Mouse (Mus musculus) adrenal gland, adult 10 weeks (tissue): ENCODE data around the gene Hbb-bh1. TPM values are rescaled to one million over a fixed set of nuclear protein-coding genes. Genes with fewer than 3 reads are reported as not detected.

Source experiments
- polyA plus RNA-seq: library from polyadenylated mRNA; stranded (reverse); fragments of 350-450 nt; fragmentation: Illumina TruSeq; extraction: RNeasy Lipid Tissue Mini Kit (QIAGEN cat#74804); gene quantifications from one replicate; pipeline ENCODE4 v1.2.3, GENCODE M21; 2014; ENCODE audit warnings: low read depth, low replicate concordance

Hbb-bh1 gene
- not detected for polyA plus RNA-seq

GRCm38 (mm10) chr7:103843034-103843433 is at the start of gene Hbb-bh1:
TSS of gene Hbb-bh1 (minus strand) at chr7:103843164.

GRCm38 (mm10) chr7:103886152-103886551 is 43.2 kb upstream of the Hbb-bh1 start, which contains the start of gene Olfr66:
TSS of gene Olfr66 (minus strand) at chr7:103886252.

GRCm38 (mm10) chr7:103853090-103853489 is 10.1 kb upstream of the Hbb-bh1 start, which contains the start of gene Hbb-y:
TSS of gene Hbb-y (minus strand) at chr7:103853216.

GRCm38 (mm10) chr7:103840268-103840667 is 2.7 kb downstream of the Hbb-bh1 start, which contains the start of gene Hbb-bh2:
TSS of gene Hbb-bh2 (minus strand) at chr7:103840520.

GRCm38 (mm10) chr7:103827808-103828207 is 15.2 kb downstream of the Hbb-bh1 start, which contains the start of gene Hbb-bs:
TSS of gene Hbb-bs (minus strand) at chr7:103828096.

GRCm38 (mm10) chr7:103813766-103814165 is 29.2 kb downstream of the Hbb-bh1 start, which contains the start of gene Hbb-bt:
TSS of gene Hbb-bt (minus strand) at chr7:103813996.

GRCm38 (mm10) chr7:103791721-103792120 is 51.2 kb downstream of the Hbb-bh1 start, which contains the start of gene Olfr67:
TSS of gene Olfr67 (minus strand) at chr7:103791821.

Other genes starting within 250 kb of the Hbb-bh1 start
- gene Olfr619, start 242.6 kb downstream of the Hbb-bh1 start, polyA plus RNA-seq: not detected
- gene Olfr620, start 230.6 kb downstream of the Hbb-bh1 start, polyA plus RNA-seq: not detected
- not detected for gene Olfr622, start 200.5 kb downstream of the Hbb-bh1 start, polyA plus RNA-seq
- gene Olfr623, start 179.5 kb downstream of the Hbb-bh1 start, polyA plus RNA-seq: not detected
- gene Olfr624, start 172.0 kb downstream of the Hbb-bh1 start, polyA plus RNA-seq: 0.12 TPM
- gene Olfr625-ps1, start 160.4 kb downstream of the Hbb-bh1 start, polyA plus RNA-seq: not detected
- not detected for gene Olfr243, start 128.5 kb downstream of the Hbb-bh1 start, polyA plus RNA-seq
- not detected for gene Olfr628, start 112.8 kb downstream of the Hbb-bh1 start, polyA plus RNA-seq
- gene Olfr629, start 98.2 kb downstream of the Hbb-bh1 start, polyA plus RNA-seq: not detected
- gene Olfr630, start 85.8 kb downstream of the Hbb-bh1 start, polyA plus RNA-seq: not detected
- gene Olfr69, start 71.6 kb downstream of the Hbb-bh1 start, polyA plus RNA-seq: not detected
- gene Olfr68, start 63.5 kb downstream of the Hbb-bh1 start, polyA plus RNA-seq: not detected
- not detected for gene Olfr67, start 51.3 kb downstream of the Hbb-bh1 start, polyA plus RNA-seq
- gene Hbb-bt, start 29.2 kb downstream of the Hbb-bh1 start, polyA plus RNA-seq: 7.8 TPM
- gene Hbb-bs, start 15.1 kb downstream of the Hbb-bh1 start, polyA plus RNA-seq: 111 TPM
- not detected for gene Hbb-bh2, start 2.6 kb downstream of the Hbb-bh1 start, polyA plus RNA-seq
- gene Hbb-y, start 10.1 kb upstream of the Hbb-bh1 start, polyA plus RNA-seq: not detected
- gene Olfr66, start 43.1 kb upstream of the Hbb-bh1 start, polyA plus RNA-seq: not detected
- gene Olfr64, start 51.3 kb upstream of the Hbb-bh1 start, polyA plus RNA-seq: not detected
- gene Olfr65, start 60.3 kb upstream of the Hbb-bh1 start, polyA plus RNA-seq: not detected
- not detected for gene Olfr631, start 85.7 kb upstream of the Hbb-bh1 start, polyA plus RNA-seq
- gene Olfr632, start 91.2 kb upstream of the Hbb-bh1 start, polyA plus RNA-seq: not detected
- not detected for gene Olfr633, start 101.3 kb upstream of the Hbb-bh1 start, polyA plus RNA-seq
- gene Olfr635, start 128.0 kb upstream of the Hbb-bh1 start, polyA plus RNA-seq: not detected
- not detected for gene Olfr638, start 155.6 kb upstream of the Hbb-bh1 start, polyA plus RNA-seq
- not detected for gene Olfr639, start 174.1 kb upstream of the Hbb-bh1 start, polyA plus RNA-seq
- gene Olfr640, start 182.4 kb upstream of the Hbb-bh1 start, polyA plus RNA-seq: not detected
- gene Olfr641, start 192.3 kb upstream of the Hbb-bh1 start, polyA plus RNA-seq: not detected
- gene Olfr642, start 209.5 kb upstream of the Hbb-bh1 start, polyA plus RNA-seq: not detected
- gene 4930516K23Rik, start 218.3 kb upstream of the Hbb-bh1 start, polyA plus RNA-seq: not detected
- gene Olfr644, start 228.7 kb upstream of the Hbb-bh1 start, polyA plus RNA-seq: not detected
- gene Olfr645, start 242.3 kb upstream of the Hbb-bh1 start, polyA plus RNA-seq: not detected